In the genomic region with DNA sequence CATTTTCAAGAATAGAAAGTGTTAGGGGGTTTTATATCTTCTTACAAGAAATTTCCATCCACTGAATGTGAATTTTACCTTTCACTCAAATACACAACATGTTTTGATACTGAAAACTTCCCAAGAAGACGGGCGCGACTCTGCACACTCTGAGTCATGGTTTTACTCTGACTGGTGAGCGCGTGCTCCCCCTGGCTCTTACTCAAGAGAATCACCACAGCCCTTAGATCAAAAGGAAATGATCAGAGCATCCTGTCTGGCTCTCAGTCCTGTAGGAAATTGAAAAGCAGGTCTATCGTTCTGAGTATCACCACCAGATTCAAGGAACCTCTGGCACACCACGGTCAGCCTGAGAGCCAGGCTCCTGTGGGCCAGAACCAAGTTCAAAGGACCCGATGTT, we compare ENCODE assay signal across 9 mouse cellular contexts. TPM values are rescaled to one million over a fixed set of nuclear protein-coding genes. Genes with fewer than 3 reads are reported as not detected.
DNase-seq lines count a peak whose midpoint lies in the region; ATAC-seq lines count a peak whose summit lies in the region.
"Had no signal": no experiment of that assay in that cellular context is flagged by ENCODE, and none has a peak within 500 bp of the region (broad histone marks: within the 10 kb centered on the region; RNA-seq: fewer than 3 reads in every experiment).

No protein-coding gene starts in this region.

- WGBS in midbrain, embryonic 14.5 days, result 75% methylated on average over 8 of the region's 8 CpGs
- 80% methylated on average over 8 of the region's 8 CpGs for WGBS in midbrain, embryonic 10.5 days

- H3K9me3 ChIP-seq in midbrain, embryonic 14.5 days (ENCODE audit: control insufficient read depth, low read length), result no peaks in the 10 kb centered on the region
- H3K9me3 ChIP-seq in midbrain, embryonic 10.5 days (replicated peaks), result no peaks in the 10 kb centered on the region
- H3K9me3 ChIP-seq: heart, embryonic 13.5 days had no signal

- H3K4me3 ChIP-seq in midbrain, embryonic 14.5 days (replicated peaks; ENCODE audit: low read depth, low read length), result no peak overlapping the region
- H3K4me3 ChIP-seq in midbrain, embryonic 10.5 days, result no peak overlapping the region
- H3K4me3 ChIP-seq: heart, embryonic 13.5 days had no signal

- H3K4me1 ChIP-seq in midbrain, embryonic 14.5 days (ENCODE audit: control insufficient read depth, insufficient read depth, low read length), result no peaks in the 10 kb centered on the region
- H3K4me1 ChIP-seq in midbrain, embryonic 10.5 days, result no peaks in the 10 kb centered on the region

- H3K27ac ChIP-seq in midbrain, embryonic 14.5 days (replicated peaks; ENCODE audit: low read depth, low read length), result no peak overlapping the region
- no peak overlapping the region for H3K27ac ChIP-seq in midbrain, embryonic 10.5 days (replicated peaks)
- H3K27ac ChIP-seq: heart, embryonic 13.5 days had no signal

- no peak overlapping the region for H3K4me2 ChIP-seq in midbrain, embryonic 14.5 days (ENCODE audit: low read length)
- H3K4me2 ChIP-seq: heart, embryonic 13.5 days had no signal

- H3K27me3 ChIP-seq in midbrain, embryonic 14.5 days (ENCODE audit: control insufficient read depth, insufficient read depth, low read length), result no peaks in the 10 kb centered on the region
- no peaks in the 10 kb centered on the region for H3K27me3 ChIP-seq in midbrain, embryonic 10.5 days (ENCODE audit: low read depth, poor library complexity, severe bottlenecking)
- H3K27me3 ChIP-seq: heart, embryonic 13.5 days had no signal

- peak; percentile 41 for DNase-seq in embryo, embryonic 10 days (ENCODE audit: low spot score)
- no peak for DNase-seq in embryo, embryonic 9.5 days (ENCODE audit: extremely low spot score)
- peak; percentile 57 for DNase-seq in midbrain, embryonic 14.5 days
- DNase-seq in midbrain, embryonic 10.5 days (ENCODE audit: low spot score), result no peak
- DNase-seq in brain, adult 2 months (ENCODE audit: low read depth, low spot score), result peak; percentile 78
- peak; percentile 38 to 47 for DNase-seq in left cerebral cortex, adult 18-20 months (ENCODE audit: low spot score in 2 of 2)
- DNase-seq in right cerebral cortex, adult 2 months (ENCODE audit: low spot score in 2 of 2), result peak; percentile 59 to 61
- no peak for DNase-seq in urinary bladder, postnatal 10 days (ENCODE audit: low spot score)

- no peaks in the 10 kb centered on the region for H3K36me3 ChIP-seq in midbrain, embryonic 14.5 days (ENCODE audit: control insufficient read depth, insufficient read depth, low read length)
- H3K36me3 ChIP-seq in midbrain, embryonic 10.5 days, result no peaks in the 10 kb centered on the region
- H3K36me3 ChIP-seq: heart, embryonic 13.5 days had no signal

- H3K9ac ChIP-seq in midbrain, embryonic 14.5 days (replicated peaks; ENCODE audit: low read length), result no peak overlapping the region
- H3K9ac ChIP-seq: heart, embryonic 13.5 days had no signal

- ATAC-seq in midbrain, embryonic 14.5 days (ENCODE audit: low FRiP score, low TSS enrichment), result no peak

RNA-seq across cellular contexts. Expression of gene Rsph3a, which starts 5.8 kb away (rescaled TPM):
- 83.9 and 84.0 TPM in 2 replicates for polyA plus RNA-seq in midbrain, embryonic 14.5 days (2014; fragmentation: Nextera tagmentation; extraction: Ambion mirVana)
- 60.5 and 71.0 TPM in 2 replicates for polyA plus RNA-seq in midbrain, embryonic 10.5 days (2016; fragmentation: Nextera tagmentation; extraction: Ambion mirVana)
- 10 to 100 TPM; 36.9 to 41.9 TPM for total RNA-seq in left cerebral cortex, adult 18-20 months (2021)

RNA-seq across cellular contexts. Expression of gene Tagap, which starts 13.8 kb away (rescaled TPM):
- 0.39 and 0.58 TPM in 2 replicates for polyA plus RNA-seq in midbrain, embryonic 14.5 days (2014; fragmentation: Nextera tagmentation; extraction: Ambion mirVana)
- polyA plus RNA-seq in midbrain, embryonic 10.5 days (2016; fragmentation: Nextera tagmentation; extraction: Ambion mirVana), result 0.34 and 0.44 TPM in 2 replicates
- total RNA-seq in left cerebral cortex, adult 18-20 months (2021), result 1 to 10 TPM; 5.3 to 5.6 TPM

Comparison
In these comparisons a context has a peak if more than half of its experiments do, and no peak if none do; other contexts are left out.
1. DNase-seq: peak in embryo, embryonic 10 days (single experiment), midbrain, embryonic 14.5 days (single experiment), brain, adult 2 months (single experiment), left cerebral cortex, adult 18-20 months (2 of 2) and right cerebral cortex, adult 2 months (2 of 2); none in embryo, embryonic 9.5 days (single experiment), midbrain, embryonic 10.5 days (single experiment) and urinary bladder, postnatal 10 days (single experiment).